Mouse (Mus musculus) CH12.LX (cell line): ENCODE measurements around the gene Sugt1.

Source experiments
- CHD1 ChIP-seq: IDR thresholded peaks from 2 replicates; pipeline ENCODE4 v1.6.1; 2012; ENCODE audit warnings: low read depth, low read length, improper control_type of control experiment, inconsistent platforms
- CTCF ChIP-seq, 2 experiments: IDR thresholded peaks in 1 of 2; conservative IDR thresholded peaks in 1 of 2; 2 replicates each; pipeline ENCODE4 v1.5.1; 2011 to 2012; ENCODE audit warnings: low read depth in 2 of 2, low read length in 2 of 2, improper control_type of control experiment in 1 of 2, inconsistent platforms in 1 of 2, mild to moderate bottlenecking in 1 of 2, moderate library complexity in 1 of 2
- JUN ChIP-seq: IDR thresholded peaks from 2 replicates; pipeline ENCODE4 v1.6.1; 2011; ENCODE audit warnings: low read depth, mild to moderate bottlenecking, low read length, improper control_type of control experiment, moderate library complexity; ENCODE audit not compliant: insufficient read depth
- POLR2A ChIP-seq: IDR thresholded peaks from 2 replicates; pipeline ENCODE4 v1.6.1; 2011; ENCODE audit warnings: low read depth, mild to moderate bottlenecking, improper control_type of control experiment, low read length
- POLR2AphosphoS2 ChIP-seq: IDR thresholded peaks from 2 replicates; pipeline ENCODE4 v1.6.1; 2011; ENCODE audit warnings: low read depth, low read length, improper control_type of control experiment
- SMC3 ChIP-seq: IDR thresholded peaks from 2 replicates; pipeline ENCODE4 v1.6.1; 2011; ENCODE audit warnings: low read depth, low read length, improper control_type of control experiment
- USF1 ChIP-seq: IDR thresholded peaks from 2 replicates; pipeline ENCODE4 v1.6.1; 2014; ENCODE audit warnings: low read depth, mild to moderate bottlenecking, inconsistent platforms, low read length, improper control_type of control experiment

DNA sequence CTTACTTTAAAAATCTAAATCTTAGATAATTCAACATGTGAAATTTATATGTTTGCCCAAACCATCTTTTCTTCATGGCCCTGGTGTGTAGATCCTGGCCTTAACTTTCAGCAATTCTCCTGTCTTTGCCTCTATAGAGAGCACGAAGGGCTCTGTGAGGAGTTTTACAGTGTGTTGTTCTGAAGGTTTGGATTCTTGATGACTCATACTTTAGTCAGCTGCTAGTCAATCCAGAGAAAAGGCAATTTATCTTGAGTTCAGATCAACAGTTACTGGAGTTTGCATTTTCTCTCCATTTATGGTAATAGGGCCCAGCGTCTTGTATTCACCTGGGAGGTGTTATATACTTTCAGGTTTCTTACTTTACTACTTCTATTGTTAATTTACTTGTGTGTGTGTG, 35.6 kb upstream of the Sugt1 start:
- TF ChIP-seq SMC3 (no peak), CHD1 (no peak), CTCF (conservative IDR thresholded peaks at IDR 0.05 in 1 of 2, IDR thresholded peaks at IDR 0.05 in 1 of 2; ENCODE audit: low read depth in 2 of 2, low read length in 2 of 2) (no peak), JUN (no peak), USF1 (no peak), POLR2AphosphoS2 (no peak), POLR2A (no peak)
